Mouse (Mus musculus): ENCODE results near the gene Celf5.

Celf5 gene

DNA sequence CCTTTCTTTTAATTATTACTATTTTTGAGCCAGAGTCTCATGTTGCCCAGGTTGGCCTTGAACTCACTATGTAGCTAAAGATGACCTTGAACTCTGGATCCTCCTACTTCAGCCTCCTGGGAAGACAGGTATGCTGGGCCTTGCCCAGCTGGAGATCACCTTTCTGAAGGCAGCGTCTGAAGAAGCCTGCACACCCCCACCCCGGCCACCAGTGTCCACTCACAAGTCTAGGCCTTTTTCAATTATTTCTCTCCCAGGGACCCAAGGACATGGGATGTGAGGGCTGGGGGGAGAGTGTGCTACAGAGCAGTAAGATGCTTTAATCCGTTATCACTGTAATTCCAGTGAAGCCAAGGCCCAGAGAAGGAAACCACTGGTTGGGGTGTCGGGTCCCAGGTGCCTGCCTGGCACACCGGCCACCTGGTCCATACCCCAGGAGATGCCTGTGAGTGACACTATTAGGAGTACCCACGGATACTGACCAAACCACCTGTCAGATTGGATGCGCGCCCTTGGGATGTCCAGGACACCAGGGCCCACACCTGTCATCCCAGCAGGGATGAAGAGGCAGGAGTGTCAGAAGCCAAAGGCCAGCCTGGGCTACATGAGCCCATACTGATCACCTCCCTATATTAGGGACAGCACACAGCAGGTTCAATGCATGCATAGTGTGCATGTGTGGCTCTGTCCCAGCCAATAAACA, 54.6 kb downstream of the Celf5 start:
- peak; percentile 8 to 18 for DNase-seq (ENCODE audit: low spot score in 2 of 2)

DNA sequence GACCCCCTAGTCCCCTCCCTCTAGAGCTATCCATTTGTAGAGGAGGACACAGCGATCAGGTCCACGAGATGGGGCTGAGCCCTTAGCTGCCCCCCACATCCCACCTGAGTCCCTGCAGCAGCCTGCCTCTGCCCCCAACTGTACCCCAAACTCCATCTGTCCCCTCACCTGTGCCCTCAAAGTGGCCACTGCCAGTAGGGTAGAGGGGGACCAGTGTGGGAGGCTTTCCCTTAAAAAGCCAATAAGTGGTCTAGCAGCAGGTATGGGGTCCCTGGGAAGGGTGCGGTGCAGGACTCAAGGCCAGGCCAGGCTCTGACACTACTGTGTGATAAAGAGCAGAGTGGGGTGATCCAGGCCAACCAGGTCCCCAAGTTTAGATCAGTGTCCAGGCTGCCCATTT, 55.2 kb downstream of the Celf5 start:
- peak in 1 of 2 experiments; percentile 6 for DNase-seq (ENCODE audit: low spot score in 2 of 2)

DNA sequence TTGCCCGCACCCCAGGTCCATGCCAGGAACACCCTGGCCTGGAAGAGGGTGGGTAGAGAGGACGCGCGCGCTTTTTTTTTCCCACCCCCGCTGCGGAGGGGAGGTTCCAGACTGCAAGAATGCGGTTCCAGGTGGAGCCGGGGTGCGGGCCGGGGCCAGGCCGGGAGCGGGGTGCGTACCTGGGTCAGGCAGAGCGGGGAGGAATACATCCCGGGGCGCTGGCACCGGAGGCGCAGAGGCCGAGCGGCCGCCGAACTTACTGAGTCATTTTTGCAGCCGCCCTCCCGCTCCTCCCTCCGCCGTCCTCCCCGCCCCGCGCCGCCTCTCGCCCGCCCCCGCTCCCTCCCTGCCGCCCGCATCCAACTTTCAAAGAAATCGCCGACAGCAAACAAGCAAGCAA, 55.6 kb downstream of the Celf5 start:
- peak; percentile 24 to 59 for DNase-seq (ENCODE audit: low spot score in 2 of 2)

DNA sequence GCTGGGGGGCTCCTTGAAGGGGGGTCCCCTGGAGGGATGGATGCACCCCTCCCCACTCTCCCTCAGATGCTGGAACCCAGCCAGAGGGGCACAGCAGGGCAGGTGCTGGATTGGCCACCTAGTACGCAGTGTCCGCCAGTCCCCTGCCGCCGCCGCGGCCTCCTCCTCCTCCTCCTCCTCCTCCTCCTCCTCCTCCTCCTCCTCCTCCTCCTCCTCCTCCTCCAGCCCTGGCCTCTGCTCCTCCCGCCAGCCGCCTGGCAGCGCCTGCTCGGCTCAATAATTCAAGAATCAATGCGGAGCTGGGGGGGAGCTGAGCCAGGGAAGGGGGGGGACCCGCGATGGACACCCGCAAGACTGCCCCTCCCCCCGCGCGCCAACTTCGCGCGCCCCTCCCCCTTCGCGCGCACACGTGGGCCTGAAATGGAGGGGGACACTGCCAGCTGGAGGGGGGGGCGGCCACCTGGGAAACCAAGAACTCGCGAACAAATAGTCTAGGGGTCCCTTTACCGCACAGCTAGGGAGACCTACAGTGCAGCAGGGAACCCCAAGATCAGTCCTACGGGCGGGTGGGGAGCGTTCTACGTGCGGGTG, 56.3 kb downstream of the Celf5 start:
- DNase-seq (ENCODE audit: low spot score in 2 of 2) = peak in 1 of 2 experiments; percentile 24

DNA sequence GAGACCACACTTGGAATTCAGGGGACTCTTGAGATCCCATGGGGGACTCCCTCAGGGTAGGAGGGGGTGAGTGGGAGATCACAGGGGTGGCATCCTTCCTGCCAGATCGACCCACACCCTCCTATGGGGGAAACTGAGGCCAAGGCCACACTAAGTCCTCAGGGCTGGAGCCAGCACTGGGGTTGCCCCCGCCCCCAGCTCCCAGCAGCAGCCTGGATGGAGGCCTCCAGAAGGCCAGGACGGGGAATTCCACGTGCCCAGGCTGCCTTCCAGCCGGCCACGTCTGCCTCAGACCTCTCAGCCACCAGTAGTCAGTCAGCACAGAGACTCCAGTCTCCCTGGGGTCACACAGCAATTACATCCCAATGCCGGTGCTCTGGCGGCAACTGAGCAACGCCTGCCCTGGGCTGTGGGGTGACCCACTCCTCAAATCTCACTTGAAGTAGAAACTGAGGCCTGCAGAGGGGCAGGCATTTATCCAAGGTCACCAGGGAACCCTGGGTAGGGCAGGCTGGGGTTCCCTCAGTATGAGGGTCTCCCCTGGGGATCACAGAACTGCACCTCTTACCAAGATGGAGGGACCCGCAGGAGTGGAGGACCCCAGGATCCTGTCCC, 57.2 kb downstream of the Celf5 start:
- DNase-seq (ENCODE audit: low spot score in 2 of 2) = peak; percentile 12 to 30

DNA sequence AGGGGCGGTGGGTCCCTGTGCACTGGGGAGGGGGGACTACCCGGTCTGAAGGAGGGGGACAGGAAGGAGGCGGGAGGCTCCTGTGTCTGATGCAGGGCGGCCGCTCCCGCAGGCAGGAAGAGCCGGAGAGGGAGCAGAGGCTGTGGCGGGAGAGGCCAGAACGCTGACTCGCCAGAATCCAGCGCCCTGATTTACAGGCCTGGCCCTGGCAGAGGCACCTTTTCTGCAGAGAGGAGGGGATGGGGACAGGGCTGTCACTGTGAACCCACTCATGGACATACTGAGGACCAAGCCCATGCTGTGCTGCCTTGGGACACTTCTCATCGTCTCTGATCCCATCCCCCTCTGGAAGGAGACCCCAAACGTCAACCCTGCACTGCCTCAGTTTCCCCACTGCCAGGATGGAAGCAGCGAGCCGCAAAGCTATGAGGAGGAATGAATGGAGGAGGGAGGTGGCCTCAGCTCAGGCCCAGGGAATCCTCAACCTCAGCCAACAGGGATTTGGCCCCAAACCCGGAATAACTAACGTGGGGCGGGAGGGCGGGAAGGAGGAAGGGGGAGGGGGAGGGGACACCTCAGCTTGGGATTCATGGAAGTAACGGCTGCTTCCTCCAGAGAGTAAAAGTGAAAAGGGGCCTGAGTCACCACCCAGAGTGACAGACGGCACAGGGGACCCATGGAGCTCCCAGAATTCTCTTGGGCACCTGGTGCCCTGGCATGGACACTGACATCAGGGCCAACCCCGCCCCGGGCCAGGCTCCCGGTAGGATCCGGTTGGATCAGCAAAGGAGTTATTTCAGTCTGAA, 58.1 kb downstream of the Celf5 start:
- peak; percentile 5 to 23 for DNase-seq (ENCODE audit: low spot score in 2 of 2)

DNA sequence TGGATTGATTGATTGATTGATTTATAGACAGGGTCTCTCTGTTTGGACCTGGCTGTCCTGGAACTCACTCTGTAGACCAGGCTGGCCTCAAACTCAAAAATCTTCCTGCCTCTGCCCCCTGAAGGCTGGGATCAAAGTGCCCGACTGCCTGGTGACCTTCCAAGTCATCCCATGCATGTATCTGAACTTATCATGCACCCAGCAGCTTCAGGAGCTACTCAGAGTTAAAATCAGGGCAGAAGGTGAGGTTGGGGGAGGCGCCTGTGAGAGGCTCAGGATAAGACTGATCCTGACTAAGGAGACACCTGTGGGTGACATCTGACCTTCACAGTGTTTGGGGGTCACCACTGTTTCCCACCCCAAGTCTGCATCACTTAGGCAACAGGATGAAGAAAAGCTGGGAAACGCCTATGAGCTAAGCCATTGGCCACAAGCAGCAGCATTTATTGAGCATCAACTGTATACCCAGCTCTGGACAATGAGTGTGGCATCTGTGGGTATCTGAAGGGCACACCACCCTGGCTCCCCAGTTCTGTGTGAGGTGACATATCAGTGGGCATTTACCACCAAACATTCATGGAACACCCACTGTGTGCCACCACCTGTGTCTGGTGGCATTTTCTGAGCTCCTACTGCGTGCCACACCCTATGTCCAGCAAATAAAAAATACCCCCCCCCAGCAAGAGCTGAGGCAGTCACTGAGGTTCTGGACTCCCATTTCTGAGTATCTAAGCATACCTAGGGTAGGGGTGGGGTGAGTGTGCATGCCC, 58.8 kb downstream of the Celf5 start:
- no peak for DNase-seq (ENCODE audit: low spot score in 2 of 2)

DNA sequence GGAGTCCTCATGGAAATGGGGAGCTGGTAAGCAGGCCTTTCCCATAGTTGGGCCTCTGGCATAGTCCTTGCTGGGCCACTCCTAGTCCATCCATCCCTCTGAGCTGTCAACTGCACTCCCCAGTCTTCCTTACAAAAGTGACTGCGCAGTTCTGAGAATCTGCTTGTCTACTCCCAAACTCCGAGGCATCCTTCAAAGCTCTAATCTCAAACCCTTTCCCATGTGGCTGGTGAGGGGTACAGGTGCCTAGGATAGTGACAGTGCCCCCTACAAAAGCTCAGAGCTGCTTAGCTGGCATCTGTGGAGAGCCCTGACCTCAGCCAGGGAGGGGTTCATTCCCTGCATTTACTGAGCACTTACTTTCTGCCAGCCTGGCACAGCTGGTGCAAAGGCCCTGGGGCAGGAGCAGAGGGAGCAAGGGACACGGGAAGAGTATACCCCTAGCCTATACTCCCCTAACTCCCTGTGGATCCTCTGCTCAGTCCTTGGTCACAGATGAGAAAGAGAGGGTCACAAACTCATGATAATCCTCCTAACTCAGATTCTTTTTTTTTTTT, 59.8 kb downstream of the Celf5 start:
- no peak for DNase-seq (ENCODE audit: low spot score in 2 of 2)

DNA sequence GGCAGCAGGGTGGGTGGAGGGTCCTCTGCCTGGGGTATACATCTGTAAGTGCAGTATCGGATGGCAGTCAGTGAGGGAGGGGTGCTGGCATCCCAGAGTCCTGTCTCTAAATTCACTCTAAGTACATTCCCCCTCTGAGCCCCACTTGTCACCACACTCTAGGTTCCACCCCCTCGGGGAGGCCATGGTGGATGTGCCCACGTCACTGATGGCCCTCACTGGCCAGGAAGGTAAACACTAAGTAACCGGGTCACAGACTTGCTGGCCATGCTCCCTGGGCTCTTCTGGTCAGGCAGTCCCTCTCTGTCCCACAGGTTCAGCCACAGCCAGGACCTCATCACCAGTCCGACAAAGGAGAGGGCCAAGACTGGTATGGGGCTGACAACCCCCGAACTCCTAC, 60.3 kb downstream of the Celf5 start:
- DNase-seq (ENCODE audit: low spot score in 2 of 2) = no peak

DNA sequence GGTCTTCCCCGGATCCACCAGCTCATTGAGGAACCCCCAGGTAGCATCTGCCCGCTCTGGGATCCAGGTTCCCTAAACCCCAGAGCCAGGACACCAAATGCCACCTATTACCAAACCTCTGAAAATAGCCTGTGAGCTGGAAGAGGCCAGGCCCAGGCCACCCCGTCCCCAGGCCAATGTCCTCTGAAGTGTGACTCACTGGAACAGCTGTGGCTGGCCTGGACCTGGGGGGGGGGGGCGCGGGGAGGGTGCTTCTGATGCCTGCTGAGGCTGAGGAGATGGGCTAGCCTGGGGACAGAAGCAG, 60.8 kb downstream of the Celf5 start:
- DNase-seq (ENCODE audit: low spot score in 2 of 2) = no peak

DNA sequence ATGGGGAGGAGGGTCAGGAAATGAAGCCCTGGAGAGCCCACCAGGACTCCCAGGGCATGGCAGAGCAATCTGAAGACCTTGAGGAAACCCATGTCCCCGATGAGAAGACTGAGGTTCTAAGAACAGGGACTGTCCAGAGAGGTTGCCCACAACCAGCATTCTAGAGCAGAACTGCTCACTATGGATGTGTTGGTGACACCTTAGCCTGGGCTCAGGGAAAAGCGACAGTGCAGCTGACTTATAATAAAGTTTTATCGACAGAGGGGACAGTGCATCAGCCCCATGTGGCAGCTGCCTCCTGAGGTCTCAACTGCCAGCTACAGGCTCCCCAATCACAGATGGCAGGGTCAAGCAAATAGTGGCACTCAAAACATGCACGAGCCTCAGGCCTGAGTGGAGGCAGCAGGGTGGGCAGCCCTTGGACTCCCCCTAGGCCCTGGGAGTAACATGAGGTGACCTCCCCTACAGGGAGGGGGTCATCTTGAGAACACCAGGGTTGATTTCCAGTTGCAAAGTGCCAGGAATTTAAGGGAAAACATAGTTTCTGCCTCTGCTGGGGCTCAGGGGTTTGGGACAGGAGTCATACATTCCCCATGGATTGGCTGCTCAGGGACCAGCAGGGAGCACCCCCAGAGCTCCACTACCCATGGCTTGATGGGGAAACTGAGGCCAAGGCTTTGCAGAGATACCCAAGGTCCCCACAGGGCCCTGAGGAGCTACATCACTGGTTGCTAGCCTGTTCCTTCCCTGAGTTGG, 61.3 kb downstream of the Celf5 start:
- DNase-seq (ENCODE audit: low spot score in 2 of 2) = no peak

DNA sequence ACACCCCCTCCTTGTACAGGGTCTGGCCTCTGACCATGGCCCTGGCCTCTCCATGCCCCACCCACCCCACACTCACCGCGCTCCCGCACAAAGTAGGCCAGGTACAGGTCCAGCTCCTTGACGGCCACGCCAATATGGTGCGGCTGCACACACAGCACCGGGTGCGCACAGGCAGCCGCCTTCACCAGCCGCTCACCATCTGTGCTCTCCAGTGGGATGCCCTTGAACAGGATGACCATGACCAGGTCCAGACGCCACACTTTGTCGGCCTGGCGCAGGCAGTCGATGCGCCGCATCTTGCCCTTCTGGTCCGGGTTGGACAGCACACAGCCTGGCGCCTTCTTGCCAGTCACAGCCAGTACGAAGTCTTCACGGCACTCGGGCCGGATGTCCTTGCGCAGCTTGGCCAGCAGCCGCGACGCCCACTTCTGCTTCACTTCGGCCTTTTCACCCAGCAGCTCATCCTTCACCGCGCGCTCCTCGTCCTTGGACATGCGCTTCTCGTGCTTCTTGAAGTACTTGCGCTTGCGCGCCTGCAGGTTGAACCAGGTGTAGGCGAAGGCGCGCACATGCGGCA, 62.2 kb downstream of the Celf5 start:
- no peak for DNase-seq (ENCODE audit: low spot score in 2 of 2)

DNA sequence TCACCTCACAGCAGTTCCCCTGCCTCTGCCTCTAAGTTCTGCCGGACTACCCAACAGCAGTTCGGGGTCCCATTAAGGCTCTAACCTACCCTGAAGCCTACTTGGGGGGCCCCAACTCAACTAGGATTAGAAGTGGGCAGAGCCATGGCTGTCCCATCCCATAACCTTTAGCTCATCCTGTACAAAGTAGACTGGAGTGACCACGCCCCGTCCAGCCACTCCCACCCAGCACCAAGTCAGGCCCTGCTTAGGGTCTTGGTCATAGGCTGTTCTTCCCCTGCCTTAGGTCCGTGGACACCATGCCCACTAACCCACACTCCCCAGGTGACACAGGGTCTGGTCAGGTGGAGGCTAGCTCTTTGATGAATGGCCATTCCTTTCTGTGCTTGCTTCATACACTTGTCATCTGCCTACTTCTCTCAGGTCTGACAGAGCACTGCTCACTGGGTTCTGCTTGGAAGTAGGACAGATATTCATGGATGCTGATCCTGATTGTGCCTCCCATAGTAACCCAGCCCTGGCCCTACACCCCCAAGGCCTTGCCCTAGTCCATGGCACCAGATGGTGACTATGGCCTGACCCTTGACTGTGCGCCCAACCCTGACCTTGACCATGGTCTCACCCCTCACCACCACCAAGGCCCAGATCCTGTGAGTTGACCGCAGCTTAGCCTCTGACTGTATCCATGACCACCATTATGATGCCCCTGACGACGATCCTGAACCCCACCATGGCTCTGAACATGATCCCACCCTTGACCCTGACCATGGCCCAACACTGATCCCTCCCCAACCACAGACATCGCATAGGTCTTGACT, 63.2 kb downstream of the Celf5 start:
- no peak for DNase-seq (ENCODE audit: low spot score in 2 of 2)

DNA sequence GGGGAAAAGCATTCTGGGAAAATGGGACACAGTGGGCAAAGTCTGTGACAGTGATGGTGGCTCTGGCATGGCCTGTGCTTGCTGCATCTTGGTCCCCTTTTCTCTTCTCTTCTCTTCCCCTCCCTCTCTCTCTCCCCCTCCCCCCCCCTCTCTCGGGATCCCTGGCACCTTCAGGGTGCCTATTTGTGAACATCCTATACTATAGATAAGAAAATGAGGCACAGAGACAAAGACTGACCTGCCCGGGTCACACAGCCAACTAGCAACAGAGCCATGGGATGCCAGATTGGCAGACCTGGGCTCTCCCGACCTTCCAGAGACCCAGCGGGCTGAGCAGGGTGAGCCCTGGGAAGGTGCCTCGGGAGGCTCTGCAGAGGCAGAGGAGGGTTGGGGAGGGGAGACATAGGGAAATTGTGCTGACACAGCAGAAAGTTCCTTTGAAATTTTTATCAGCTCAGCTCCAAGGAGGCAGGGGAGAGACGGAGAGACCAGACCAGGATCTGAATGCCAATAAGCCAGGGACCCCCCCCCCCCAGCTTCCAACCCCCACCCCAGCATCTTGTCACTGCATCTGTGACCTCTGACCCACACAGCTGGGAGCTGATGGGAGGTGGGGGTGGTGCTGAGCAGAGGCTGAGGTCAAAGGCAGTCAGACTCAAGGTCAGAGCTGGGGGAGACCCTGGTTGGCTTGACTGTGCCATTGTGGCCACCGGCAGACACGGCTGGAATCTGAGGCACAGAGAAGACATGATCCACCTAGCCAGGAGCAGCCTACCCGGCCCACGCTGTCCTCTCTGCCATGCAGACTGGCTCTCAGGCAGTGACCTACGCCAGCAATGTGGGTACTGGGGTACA, 64.1 kb downstream of the Celf5 start:
- no peak for DNase-seq (ENCODE audit: low spot score in 2 of 2)

DNA sequence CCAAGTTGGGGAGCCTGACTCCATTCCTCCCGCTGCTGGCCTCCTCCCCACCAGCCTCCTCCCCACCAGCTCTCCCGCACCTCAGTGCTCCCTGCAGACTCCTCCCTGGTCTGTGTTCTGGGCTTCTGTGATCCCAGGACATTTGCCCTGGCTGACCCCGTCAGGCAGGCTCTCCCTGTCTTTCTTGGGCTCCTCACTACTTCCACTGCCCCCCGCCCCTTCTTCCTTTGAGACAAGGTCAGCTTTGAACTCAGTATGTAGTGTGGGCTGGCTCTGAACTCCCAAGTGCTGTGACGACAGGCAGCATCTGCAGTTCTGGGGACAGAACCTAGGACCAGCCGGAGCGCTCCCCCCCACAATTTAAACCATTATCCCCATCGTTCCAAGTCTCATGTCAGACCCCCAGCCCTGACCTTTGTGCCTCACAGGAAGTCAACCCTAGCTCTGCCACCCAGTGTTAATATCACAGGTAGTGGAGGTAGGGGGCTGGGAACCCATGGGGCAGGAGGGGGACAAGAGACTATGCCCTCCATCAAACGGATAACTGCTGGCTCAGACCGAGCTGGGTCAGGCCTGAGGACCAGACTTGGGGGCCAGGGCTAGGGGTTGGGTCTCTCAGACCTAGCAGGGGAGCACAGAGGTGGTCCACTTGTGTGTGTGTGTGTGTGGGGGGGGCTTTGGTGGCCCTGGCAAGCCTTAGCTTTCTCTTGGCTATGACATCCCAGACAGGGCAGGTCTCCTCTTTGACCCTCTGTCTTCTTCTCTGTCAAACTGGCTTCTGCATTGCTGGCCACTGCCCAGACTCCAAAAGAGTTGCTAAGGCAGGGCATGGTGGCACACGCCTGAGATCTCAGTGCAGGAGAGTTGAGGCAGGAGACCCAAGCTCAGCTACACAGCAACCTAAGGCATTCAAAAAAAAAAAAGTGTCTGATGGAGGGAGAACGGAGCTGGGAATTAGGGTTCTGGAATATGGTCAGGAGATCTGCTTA, 65.0 kb downstream of the Celf5 start:
- DNase-seq (ENCODE audit: low spot score in 2 of 2) = no peak

DNA sequence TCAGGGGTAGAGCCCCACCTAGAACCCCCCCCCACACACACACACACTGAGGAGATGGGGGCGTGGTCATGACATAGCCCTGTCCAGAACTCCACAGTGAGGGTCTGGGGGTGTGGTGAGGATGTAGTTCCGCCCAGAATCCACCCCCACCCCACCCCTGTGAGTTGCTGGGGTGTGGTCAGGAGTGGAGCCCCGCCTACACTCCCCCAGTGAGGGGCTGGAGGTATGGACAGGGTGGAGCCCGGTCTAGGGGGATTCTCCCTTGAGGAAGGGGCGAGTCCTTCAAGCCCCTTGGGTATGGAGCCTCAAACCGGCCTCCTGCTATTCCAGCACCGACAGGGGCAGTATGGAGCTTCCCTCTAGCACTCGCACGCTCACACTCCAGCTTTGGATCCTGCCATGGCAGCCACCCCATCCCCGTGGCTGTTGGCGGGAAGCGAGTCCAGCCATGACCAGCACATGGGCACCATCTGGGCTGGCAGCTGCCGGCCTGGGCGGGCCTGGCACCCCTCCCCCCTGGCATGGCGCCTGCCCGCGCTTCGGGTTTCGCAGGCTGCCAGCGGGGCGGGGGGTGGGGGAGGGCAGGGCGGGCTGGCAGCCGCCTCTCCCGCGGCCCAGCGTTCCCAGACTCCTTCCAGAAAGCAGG, 65.8 kb downstream of the Celf5 start:
- DNase-seq (ENCODE audit: low spot score in 2 of 2) = peak in 1 of 2 experiments; percentile 57

Measured in spleen, postnatal 10 days (tissue).